Mouse (Mus musculus) heart, postnatal 25 days (tissue): ENCODE measurements around the gene Rnf34. TPM values are rescaled to one million over a fixed set of nuclear protein-coding genes. Genes with fewer than 3 reads are reported as not detected.
A peak's percentile ranks its signal among the peaks of the same experiment; 100 is the strongest.

Experiments
- DNase-seq: peaks from one replicate; pipeline ENCODE4 v3.0.0; 2022; ENCODE audit warnings: low spot score
- intact Hi-C: fragments of 180-260 bp; cut with DNase I; formaldehyde crosslinking; loops from one replicate; pipeline ENCODE4 v1.15.1; 2025
- total RNA-seq, 2 experiments: library from RNA; stranded (reverse); gene quantifications; 2 replicates each; pipeline ENCODE4 v1.2.3; 2021

The Rnf34 gene
- total RNA-seq, 2 experiments from 2014 or later: 24.0 to 28.2 TPM

- DNase-seq: no peak
- intact Hi-C loops: no loop called here
Measured at GRCm38 (mm10) chr5:122855858-122856257, 6.0 kb downstream of the Rnf34 start.

- DNase-seq: no peak
Measured at GRCm38 (mm10) chr5:122863053-122863452, 13.2 kb downstream of the Rnf34 start.

GRCm38 (mm10) chr5:122872626-122873025 lies 22.8 kb downstream of the Rnf34 start:
- intact Hi-C loops: no loop called here
- DNase-seq: no peak

More at GRCm38 (mm10) chr5:122863053-122863452, 13.2 kb downstream of the Rnf34 start:
- intact Hi-C loops: no loop called here

GRCm38 (mm10) chr5:122873573-122873972 lies 23.7 kb downstream of the Rnf34 start:
- no peak for DNase-seq
- intact Hi-C loops: no loop called here

- no peak for DNase-seq
- intact Hi-C loops: no loop called here
Measured at GRCm38 (mm10) chr5:122874359-122874758, 24.5 kb downstream of the Rnf34 start.

GRCm38 (mm10) chr5:122876671-122877070 lies 26.8 kb downstream of the Rnf34 start:
- intact Hi-C loops: no loop called here
- DNase-seq: no peak

- DNase-seq: no peak
- intact Hi-C loops: no loop called here
Measured at GRCm38 (mm10) chr5:122880241-122880980, 30.6 kb downstream of the Rnf34 start.

GRCm38 (mm10) chr5:122881313-122881712 lies 31.5 kb downstream of the Rnf34 start:
- intact Hi-C loops: loop anchor here (1.0 kb wide), 1 partner anchor 69 kb away; no protein-coding TSS in a partner anchor

GRCm38 (mm10) chr5:122882256-122883050 lies 32.6 kb downstream of the Rnf34 start:
- DNase-seq: no peak
- intact Hi-C loops: no loop called here

More at GRCm38 (mm10) chr5:122881313-122881712, 31.5 kb downstream of the Rnf34 start:
- DNase-seq: peak; percentile 18

- intact Hi-C loops: no loop called here
- no peak for DNase-seq
Measured at GRCm38 (mm10) chr5:122883237-122883636, 33.4 kb downstream of the Rnf34 start.

- intact Hi-C loops: no loop called here
- no peak for DNase-seq
Measured at GRCm38 (mm10) chr5:122883652-122884235, 33.9 kb downstream of the Rnf34 start.

GRCm38 (mm10) chr5:122884594-122885348 lies 34.9 kb downstream of the Rnf34 start:
- intact Hi-C loops: no loop called here
- no peak for DNase-seq

- no peak for DNase-seq
- intact Hi-C loops: no loop called here
Measured at GRCm38 (mm10) chr5:122887033-122887432, 37.2 kb downstream of the Rnf34 start.

GRCm38 (mm10) chr5:122887926-122888611 lies 38.2 kb downstream of the Rnf34 start:
- no peak for DNase-seq
- intact Hi-C loops: no loop called here

GRCm38 (mm10) chr5:122888612-122889214 lies 38.9 kb downstream of the Rnf34 start:
- DNase-seq: no peak
- intact Hi-C loops: no loop called here

- DNase-seq: no peak
- intact Hi-C loops: no loop called here
Measured at GRCm38 (mm10) chr5:122890396-122890795, 40.5 kb downstream of the Rnf34 start.

GRCm38 (mm10) chr5:122893270-122893669 lies 43.4 kb downstream of the Rnf34 start:
- no peak for DNase-seq
- intact Hi-C loops: no loop called here

GRCm38 (mm10) chr5:122894007-122894637 lies 44.3 kb downstream of the Rnf34 start:
- no peak for DNase-seq
- intact Hi-C loops: no loop called here
